Mouse (Mus musculus) myocyte (in vitro differentiated cells): ENCODE results near the gene Akap12.

ENCODE experiments used
- E2F4 ChIP-seq: IDR thresholded peaks from one replicate; pipeline ENCODE4 v1.6.1; 2011; ENCODE audit warnings: mild to moderate bottlenecking, control low read depth, moderate library complexity; ENCODE audit not compliant: insufficient read depth
- MAX ChIP-seq: IDR thresholded peaks from one replicate; pipeline ENCODE4 v1.6.1; 2011; ENCODE audit warnings: low read depth, mild to moderate bottlenecking, control low read depth
- MYOD1 ChIP-seq, 3 experiments: IDR thresholded peaks; one replicate each; pipeline ENCODE4 v1.6.1; 2011; ENCODE audit warnings: control low read depth in 2 of 3, low read depth in 2 of 3, mild to moderate bottlenecking in 2 of 3, moderate library complexity in 1 of 3; ENCODE audit not compliant: insufficient read length in 2 of 3, control insufficient read depth in 1 of 3
- POLR2A ChIP-seq: IDR thresholded peaks from one replicate; pipeline ENCODE4 v1.6.1; 2011; ENCODE audit warnings: low read depth, mild to moderate bottlenecking, control low read depth, moderate library complexity; ENCODE audit not compliant: insufficient read length
- POLR2AphosphoS2 ChIP-seq: IDR thresholded peaks from one replicate; pipeline ENCODE4 v1.6.1; 2011; ENCODE audit warnings: low read depth, control low read depth; ENCODE audit not compliant: insufficient read length
- TCF12 ChIP-seq: IDR thresholded peaks from one replicate; pipeline ENCODE4 v1.6.1; 2011; ENCODE audit warnings: mild to moderate bottlenecking, control low read depth; ENCODE audit not compliant: poor library complexity, insufficient read depth, severe bottlenecking
- USF1 ChIP-seq: IDR thresholded peaks from one replicate; pipeline ENCODE4 v1.6.1; 2011; ENCODE audit warnings: low read depth, mild to moderate bottlenecking, control low read depth, moderate library complexity

GRCm38 (mm10) chr10:4380748-4381147 is 114.6 kb downstream of the Akap12 start:
- no peak for TF ChIP-seq MYOD1 (IDR thresholded peaks at IDR 0.05; ENCODE audit: control insufficient read depth in 1 of 3, insufficient read length in 2 of 3, low read depth in 2 of 3)
- TF ChIP-seq POLR2A, result no peak
- no peak for TF ChIP-seq POLR2AphosphoS2
- TF ChIP-seq TCF12, result no peak
- no peak for TF ChIP-seq MAX
- TF ChIP-seq E2F4, result no peak
- no peak for TF ChIP-seq USF1
